Comparison of ENCODE assay signal across 8 mouse cellular contexts in the genomic region with DNA sequence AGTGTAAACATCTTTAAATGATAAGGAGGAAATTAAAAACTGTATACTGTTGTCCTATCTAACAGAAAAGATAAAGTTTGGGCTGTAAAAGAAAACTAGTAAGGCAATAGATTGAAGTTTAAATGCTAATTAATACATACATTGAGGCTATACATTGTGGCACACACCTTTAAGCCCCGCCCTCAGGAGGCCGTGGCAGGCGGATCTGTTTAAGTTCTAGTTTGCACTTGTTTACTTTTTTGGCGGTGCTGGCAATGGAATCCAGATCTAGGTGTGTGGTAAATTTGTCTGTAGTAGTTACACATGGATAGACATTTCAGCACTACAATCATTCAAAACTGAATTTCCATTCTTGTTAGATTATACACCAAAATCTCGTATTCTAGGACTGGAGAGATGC. TPM values are rescaled to one million over a fixed set of nuclear protein-coding genes. Genes with fewer than 3 reads are reported as not detected.
DNase-seq lines count a peak whose midpoint lies in the region; ATAC-seq and TF ChIP-seq lines count a peak whose summit lies in the region.

No protein-coding gene starts in this region.

- peak overlapping the region; percentile 94 for H3K9ac ChIP-seq in heart, embryonic 11.5 days (ENCODE audit: low read depth, low read length)
- H3K9ac ChIP-seq in forebrain, postnatal 0 days: no peak overlapping the region

- H3K4me1 ChIP-seq in heart, embryonic 11.5 days (ENCODE audit: control insufficient read depth, insufficient read depth, low read length): peaks cover 8% of the 10 kb centered on the region; the same call in 1 of the 2 replicates
- H3K4me1 ChIP-seq in forebrain, postnatal 0 days (ENCODE audit: insufficient read depth): no peaks in the 10 kb centered on the region; the same call in 1 of the 2 replicates

- ATAC-seq in heart, embryonic 11.5 days (replicated peaks; ENCODE audit: insufficient number of reproducible peaks, low FRiP score, low TSS enrichment): no peak
- ATAC-seq in forebrain, postnatal 0 days: no peak
- ATAC-seq in monocyte, adult 5-6 weeks (replicated peaks; ENCODE audit: insufficient number of reproducible peaks, low FRiP score, low TSS enrichment, poor library complexity, severe bottlenecking): no peak

- peak overlapping the region; percentile 87 for H3K4me3 ChIP-seq in heart, embryonic 11.5 days (ENCODE audit: low read depth, low read length)
- H3K4me3 ChIP-seq in forebrain, postnatal 0 days (ENCODE audit: low read depth, low read length): no peak overlapping the region
- peak overlapping the region; percentile 78; the same call in 1 of the 2 replicates for H3K4me3 ChIP-seq in macrophage (ENCODE audit: inconsistent target)

- H3K9me3 ChIP-seq in heart, embryonic 11.5 days (replicated peaks; ENCODE audit: control insufficient read depth, low read length): no peaks in the 10 kb centered on the region
- peaks cover 9% of the 10 kb centered on the region; the same call in 1 of the 2 replicates for H3K9me3 ChIP-seq in forebrain, postnatal 0 days (ENCODE audit: low read length)

- peak overlapping the region; percentile 67 for H3K4me2 ChIP-seq in heart, embryonic 11.5 days
- peak overlapping the region; percentile 72 for H3K4me2 ChIP-seq in forebrain, postnatal 0 days (ENCODE audit: low read depth)

- no peak for TF ChIP-seq CTCF in forebrain, postnatal 0 days (IDR thresholded peaks at IDR 0.05; ENCODE audit: low read depth)

- peaks cover 11% of the 10 kb centered on the region for H3K36me3 ChIP-seq in heart, embryonic 11.5 days (ENCODE audit: control insufficient read depth, insufficient read depth, low read length)
- H3K36me3 ChIP-seq in forebrain, postnatal 0 days (ENCODE audit: insufficient read depth): peaks cover 14% of the 10 kb centered on the region; the same call in 1 of the 2 replicates
- peaks cover 33% of the 10 kb centered on the region for H3K36me3 ChIP-seq in macrophage (ENCODE audit: inconsistent target)

- DNase-seq in heart, adult 11 months: no peak
- peak; percentile 13 for DNase-seq in MEL-GATA-1-ER (ENCODE audit: extremely low read depth, low read depth)
- DNase-seq in forebrain, postnatal 0 days: no peak
- DNase-seq in urinary bladder, postnatal 25 days (ENCODE audit: low spot score): no peak
- DNase-seq in cerebellum, adult 11-12 months: no peak

- H3K27me3 ChIP-seq in heart, embryonic 11.5 days (ENCODE audit: control insufficient read depth, insufficient read depth, low read length): no peaks in the 10 kb centered on the region
- H3K27me3 ChIP-seq in forebrain, postnatal 0 days (ENCODE audit: insufficient read depth, low read length): no peaks in the 10 kb centered on the region

- H3K27ac ChIP-seq in heart, embryonic 11.5 days (ENCODE audit: low read depth, low read length): no peak overlapping the region
- H3K27ac ChIP-seq in forebrain, postnatal 0 days (ENCODE audit: low read depth, low read length): no peak overlapping the region
- H3K27ac ChIP-seq in macrophage: no peak overlapping the region

- 66% methylated on average over 5 of the region's 5 CpGs for WGBS in heart, embryonic 11.5 days (ENCODE audit: insufficient replicate concordance)
- WGBS in forebrain, postnatal 0 days: 72% methylated on average over 5 of the region's 5 CpGs
- WGBS in macrophage (ENCODE audit: missing documents): 75% methylated on average over 5 of the region's 5 CpGs

- H3K79me2 ChIP-seq in macrophage (ENCODE audit: inconsistent target): peaks cover 30% of the 10 kb centered on the region; the same call in 1 of the 2 replicates

RNA-seq across cellular contexts. Expression of gene Erlec1, which starts 1.3 kb away (rescaled TPM):
- polyA plus RNA-seq in heart, embryonic 11.5 days (2014; fragmentation: Nextera tagmentation; extraction: Ambion mirVana): 12.6 TPM in 2 replicates
- 9.7 and 13.7 TPM in 2 replicates for total RNA-seq in forebrain, postnatal 0 days (2014; rRNA removed)
- polyA plus RNA-seq in forebrain, postnatal 0 days (2015; fragmentation: Nextera tagmentation; extraction: Ambion mirVana): 8.6 and 9.1 TPM in 2 replicates
- 10 to 100 TPM in 24 of 26 experiments, 1 to 10 TPM in 2; 6.2 to 68.6 (median 40.8) TPM for total RNA-seq in macrophage (2018; cell fraction: chromatin; rRNA removed)
- 10 to 100 TPM; 29.3 to 52.5 (median 40.9) TPM for total RNA-seq in macrophage (2018; cell fraction: cytosol; rRNA removed)
- total RNA-seq in macrophage (2018; cell fraction: nucleus; rRNA removed): 10 to 100 TPM; 15.9 to 63.3 (median 43.8) TPM
- 28.3 to 79.5 TPM (median 29.4 TPM) in 3 replicates for polyA plus RNA-seq in macrophage (2018)
- 9.1 to 29.0 TPM (median 11.2 TPM) in 3 replicates for total RNA-seq in monocyte, adult 5-6 weeks (2017)

RNA-seq across cellular contexts. Expression of gene Chac2, which starts 33.3 kb away (rescaled TPM):
- polyA plus RNA-seq in heart, embryonic 11.5 days (2014; fragmentation: Nextera tagmentation; extraction: Ambion mirVana): 16.7 and 17.2 TPM in 2 replicates
- 18.1 and 27.8 TPM in 2 replicates for total RNA-seq in forebrain, postnatal 0 days (2014; rRNA removed)
- 21.9 and 28.4 TPM in 2 replicates for polyA plus RNA-seq in forebrain, postnatal 0 days (2015; fragmentation: Nextera tagmentation; extraction: Ambion mirVana)
- total RNA-seq in macrophage (2018; cell fraction: chromatin; rRNA removed): 1 to 10 TPM in 18 of 26 experiments, under 1 TPM in 5, not detected in 3; 0.74 to 6.5 (median 1.8) TPM
- total RNA-seq in macrophage (2018; cell fraction: cytosol; rRNA removed): 1 to 10 TPM; 2.9 to 9.6 (median 5.8) TPM
- 1 to 10 TPM in 22 of 26 experiments, under 1 TPM in 3, not detected in 1; 0.72 to 9.7 (median 4.1) TPM for total RNA-seq in macrophage (2018; cell fraction: nucleus; rRNA removed)
- 7.1 to 8.0 TPM (median 7.7 TPM) in 3 replicates for polyA plus RNA-seq in macrophage (2018)
- total RNA-seq in monocyte, adult 5-6 weeks (2017): 10.5 to 18.8 TPM (median 13.8 TPM) in 3 replicates
